In the genomic region with DNA sequence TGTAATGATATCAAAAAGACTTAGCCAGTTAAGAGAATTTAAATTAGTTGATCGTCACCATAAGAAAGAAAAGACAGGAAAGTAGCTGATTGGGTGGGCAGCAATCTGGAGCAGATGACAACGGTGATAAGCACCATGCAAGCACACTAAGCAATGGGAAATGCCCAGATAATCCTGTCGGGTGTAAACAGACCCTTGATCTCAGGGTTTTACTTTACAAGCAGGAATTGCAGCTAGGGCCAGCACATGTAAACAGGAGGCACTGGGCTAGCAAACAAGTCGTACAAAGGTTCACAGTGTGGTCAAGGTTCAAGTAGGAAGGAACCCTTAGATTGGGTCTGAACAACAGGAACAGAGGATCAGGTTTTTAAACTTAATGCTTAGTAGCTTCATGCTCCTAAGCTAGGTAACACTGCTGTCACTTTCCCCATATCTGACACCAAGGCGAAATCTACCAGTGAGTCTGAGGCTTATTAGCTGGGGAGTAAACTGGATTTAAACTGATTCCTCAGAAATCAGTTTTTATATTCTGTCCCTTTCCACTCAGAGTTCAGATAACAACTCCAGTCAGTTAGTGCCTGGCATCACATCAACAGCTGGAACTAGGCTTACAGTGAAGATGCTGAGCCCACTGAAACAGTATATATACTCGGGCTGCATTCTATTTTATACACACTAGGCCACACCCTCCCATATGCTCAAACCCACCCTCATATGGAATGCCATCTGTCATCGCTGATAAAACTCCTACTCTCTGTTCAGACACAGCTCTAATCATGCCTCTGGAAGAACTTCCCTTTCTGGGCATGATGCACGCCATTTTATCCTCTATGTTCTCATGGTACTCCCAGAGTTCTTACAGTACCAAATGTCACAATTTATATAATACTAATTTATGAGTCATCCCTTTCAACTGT, we compare ENCODE assay signal across 8 mouse cellular contexts. TPM values are rescaled to one million over a fixed set of nuclear protein-coding genes. Genes with fewer than 3 reads are reported as not detected.
DNase-seq lines count a peak whose midpoint lies in the region; ATAC-seq and TF ChIP-seq lines count a peak whose summit lies in the region.

No protein-coding gene starts in this region.

- H3K9ac ChIP-seq in midbrain, embryonic 15.5 days = no peak overlapping the region
- H3K9ac ChIP-seq in midbrain, postnatal 0 days (replicated peaks; ENCODE audit: low read length, poor library complexity, severe bottlenecking) = no peak overlapping the region

- 67% methylated on average over 8 of the region's 8 CpGs for WGBS in midbrain, embryonic 15.5 days
- 71% methylated on average over 8 of the region's 8 CpGs for whole genome bisulfite sequencing in midbrain, postnatal 0 days

- no peaks in the 10 kb centered on the region for H3K9me3 ChIP-seq in midbrain, embryonic 15.5 days
- H3K9me3 ChIP-seq in midbrain, postnatal 0 days (ENCODE audit: low read length) = no peaks in the 10 kb centered on the region

- no peaks in the 10 kb centered on the region for H3K4me1 ChIP-seq in midbrain, embryonic 15.5 days
- H3K4me1 ChIP-seq in midbrain, postnatal 0 days (ENCODE audit: insufficient read depth, low read length) = no peaks in the 10 kb centered on the region

- H3K4me2 ChIP-seq in midbrain, embryonic 15.5 days = no peak overlapping the region
- no peak overlapping the region for H3K4me2 ChIP-seq in midbrain, postnatal 0 days (ENCODE audit: low read depth, low read length, poor library complexity, severe bottlenecking)

- intact Hi-C loops in heart, postnatal 10 days (cut with DNase I) = no loop called here

- no peak for DNase-seq in midbrain, postnatal 0 days (ENCODE audit: low spot score)
- peak; percentile 16 to 43 for DNase-seq in layer of hippocampus, postnatal 25 days (ENCODE audit: extremely low spot score in 1 of 2, low spot score in 1 of 2)
- DNase-seq in right cerebral cortex, postnatal 14 days = peak; percentile 12
- no peak for DNase-seq in T-cell, adult 2 months (ENCODE audit: low spot score)
- no peak for DNase-seq in cerebellum, adult 8-10 months
- no peak for DNase-seq in heart, postnatal 10 days

- H3K27ac ChIP-seq in midbrain, embryonic 15.5 days = no peak overlapping the region
- H3K27ac ChIP-seq in midbrain, postnatal 0 days (ENCODE audit: low read depth, low read length) = no peak overlapping the region

- peaks cover 3% of the 10 kb centered on the region; the same call in 1 of the 2 replicates for H3K36me3 ChIP-seq in midbrain, embryonic 15.5 days (replicated peaks)
- H3K36me3 ChIP-seq in midbrain, postnatal 0 days (ENCODE audit: insufficient read depth, low read length) = peaks cover 6% of the 10 kb centered on the region; the same call in 1 of the 2 replicates

- TF ChIP-seq CTCF in midbrain, postnatal 0 days (IDR thresholded peaks at IDR 0.05) = no peak

- no peak overlapping the region for H3K4me3 ChIP-seq in midbrain, embryonic 15.5 days
- no peak overlapping the region for H3K4me3 ChIP-seq in midbrain, postnatal 0 days (ENCODE audit: low read depth, low read length)

- ATAC-seq in midbrain, embryonic 15.5 days (replicated peaks) = peak; percentile 45; the same call in 1 of the 2 replicates
- no peak for ATAC-seq in midbrain, postnatal 0 days (ENCODE audit: low FRiP score)
- ATAC-seq in frontal cortex, adult (ENCODE audit: low TSS enrichment) = peak; percentile 90

- H3K27me3 ChIP-seq in midbrain, embryonic 15.5 days (replicated peaks) = no peaks in the 10 kb centered on the region
- H3K27me3 ChIP-seq in midbrain, postnatal 0 days (ENCODE audit: insufficient read depth, low read length) = no peaks in the 10 kb centered on the region

RNA-seq across cellular contexts. Expression of gene Trdmt1, which starts 20.7 kb away (rescaled TPM):
- 6.3 and 8.0 TPM in 2 replicates for polyA plus RNA-seq in midbrain, embryonic 15.5 days (2015; fragmentation: Nextera tagmentation; extraction: Ambion mirVana)
- 6.6 and 8.1 TPM in 2 replicates for total RNA-seq in midbrain, postnatal 0 days (2014; rRNA removed)
- 5.8 and 7.3 TPM in 2 replicates for polyA plus RNA-seq in midbrain, postnatal 0 days (2015; fragmentation: Nextera tagmentation; extraction: Ambion mirVana)
- 1 to 10 TPM; 4.8 to 6.4 TPM for total RNA-seq in layer of hippocampus, postnatal 25 days (2021)
- 10 to 100 TPM in 1 of 2 experiments, 1 to 10 TPM in 1; 9.4 to 11.1 TPM for total RNA-seq in heart, postnatal 10 days (2021)

RNA-seq across cellular contexts. Expression of gene Cubn, which starts 32.2 kb away (rescaled TPM):
- polyA plus RNA-seq in midbrain, embryonic 15.5 days (2015; fragmentation: Nextera tagmentation; extraction: Ambion mirVana) = 0.77 TPM in 2 replicates
- 1.9 and 3.0 TPM in 2 replicates for total RNA-seq in midbrain, postnatal 0 days (2014; rRNA removed)
- 0.39 and 0.42 TPM in 2 replicates for polyA plus RNA-seq in midbrain, postnatal 0 days (2015; fragmentation: Nextera tagmentation; extraction: Ambion mirVana)
- total RNA-seq in layer of hippocampus, postnatal 25 days (2021) = under 1 TPM; 0.10 to 0.14 TPM
- total RNA-seq in heart, postnatal 10 days (2021) = 1 to 10 TPM; 1.6 to 1.7 TPM

RNA-seq across cellular contexts. Expression of gene Vim, which starts 49.9 kb away (rescaled TPM):
- polyA plus RNA-seq in midbrain, embryonic 15.5 days (2015; fragmentation: Nextera tagmentation; extraction: Ambion mirVana) = 395 and 414 TPM in 2 replicates
- total RNA-seq in midbrain, postnatal 0 days (2014; rRNA removed) = 432 and 554 TPM in 2 replicates
- 223 and 244 TPM in 2 replicates for polyA plus RNA-seq in midbrain, postnatal 0 days (2015; fragmentation: Nextera tagmentation; extraction: Ambion mirVana)
- total RNA-seq in layer of hippocampus, postnatal 25 days (2021) = 10 to 100 TPM; 57.6 to 62.8 TPM
- total RNA-seq in heart, postnatal 10 days (2021) = 100 to 1,000 TPM; 921 to 996 TPM

Comparison
In these comparisons a context has a peak if more than half of its experiments do, and no peak if none do; other contexts are left out.
1. DNase-seq: peak in layer of hippocampus, postnatal 25 days (2 of 2) and right cerebral cortex, postnatal 14 days (single experiment); none in midbrain, postnatal 0 days (single experiment), T-cell, adult 2 months (single experiment), cerebellum, adult 8-10 months (single experiment) and heart, postnatal 10 days (0 of 2).